Mouse (Mus musculus): ENCODE data around the gene Clrn1. TPM values are rescaled to one million over a fixed set of nuclear protein-coding genes. Genes with fewer than 3 reads are reported as not detected.

Clrn1 gene
- total and polyA plus RNA-seq, 3 experiments: not detected

DNA sequence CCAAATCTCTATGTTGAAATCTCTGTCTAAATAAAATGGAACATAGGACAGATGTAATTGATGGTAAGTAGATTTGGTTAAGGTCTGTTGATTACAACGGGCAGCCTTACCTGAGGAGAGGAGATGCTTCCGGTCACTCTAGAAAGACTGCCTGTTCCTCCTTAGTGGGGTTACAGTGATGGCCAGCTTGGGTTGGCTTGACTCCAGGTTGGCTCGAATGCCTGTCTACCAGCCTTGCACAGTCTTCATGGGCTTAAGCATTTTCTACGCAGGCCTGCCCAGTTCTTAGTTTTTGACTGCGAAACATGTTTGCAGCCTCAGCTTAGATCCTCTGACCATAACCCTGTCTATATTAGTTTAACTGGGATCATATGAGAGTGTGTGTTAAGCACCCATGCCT lies 76.5 kb downstream of the Clrn1 start:
- Histone ChIP-seq H3K9ac (ENCODE audit: insufficient read depth, low read depth) (no peak overlapping the region), H3K27me3 (replicated peaks) (no peaks in the 10 kb centered on the region), H3K4me3 (replicated peaks in 1 of 3; ENCODE audit: low read depth in 2 of 3, low read length in 2 of 3, poor library complexity in 1 of 3) (no peak overlapping the region), H3K9me3 (replicated peaks; ENCODE audit: low read length) (no peaks in the 10 kb centered on the region), H3K36me3 (replicated peaks in 1 of 2; ENCODE audit: control insufficient read depth in 1 of 2, insufficient read depth in 1 of 2, low read length in 1 of 2) (no peaks in the 10 kb centered on the region), H3K79me2 (replicated peaks; ENCODE audit: control insufficient read depth, extremely low read depth, insufficient read depth, poor library complexity, severe bottlenecking) (no peaks in the 10 kb centered on the region), H3K4me2 (ENCODE audit: insufficient read depth, low read depth, poor library complexity, severe bottlenecking) (no peak overlapping the region), H3K4me1 (ENCODE audit: control insufficient read depth in 1 of 2, insufficient read depth in 2 of 2) (no peaks in the 10 kb centered on the region), H3K27ac (ENCODE audit: insufficient read depth, low read depth) (no peak overlapping the region)
- dilution Hi-C loops (cut with MboI; ENCODE audit: extremely low pct_ligation_motif_present, extremely low pct_unique_long_range_greater_than_20kb, low sequenced_read_pairs) (no loop called here), in situ Hi-C loops (cut with MboI; ENCODE audit: low pct_ligation_motif_present, low pct_unique_long_range_greater_than_20kb, low sequenced_read_pairs) (no loop called here)
- no peak for DNase-seq (ENCODE audit: extremely low read depth)
- TF ChIP-seq PAX5 (IDR thresholded peaks at IDR 0.05; ENCODE audit: low read length) (no peak), ZMIZ1 (IDR thresholded peaks at IDR 0.05; ENCODE audit: low read depth, low read length) (no peak), POLR2A (IDR thresholded peaks at IDR 0.05; ENCODE audit: low read depth, low read length) (no peak), ELF1 (IDR thresholded peaks at IDR 0.05; ENCODE audit: low read depth, low read length) (no peak), NRF1 (IDR thresholded peaks at IDR 0.05; ENCODE audit: low read depth, low read length) (no peak), HCFC1 (IDR thresholded peaks at IDR 0.05; ENCODE audit: low read depth, low read length) (no peak), TCF12 (IDR thresholded peaks at IDR 0.05; ENCODE audit: low read depth, low read length) (no peak), EP300 (IDR thresholded peaks at IDR 0.05; ENCODE audit: low read length) (no peak), IRF4 (IDR thresholded peaks at IDR 0.05; ENCODE audit: low read depth, low read length) (no peak), USF2 (conservative IDR thresholded peaks at IDR 0.05; ENCODE audit: low read depth, low read length) (no peak), UBTF (IDR thresholded peaks at IDR 0.05; ENCODE audit: low read depth, low read length) (no peak)

DNA sequence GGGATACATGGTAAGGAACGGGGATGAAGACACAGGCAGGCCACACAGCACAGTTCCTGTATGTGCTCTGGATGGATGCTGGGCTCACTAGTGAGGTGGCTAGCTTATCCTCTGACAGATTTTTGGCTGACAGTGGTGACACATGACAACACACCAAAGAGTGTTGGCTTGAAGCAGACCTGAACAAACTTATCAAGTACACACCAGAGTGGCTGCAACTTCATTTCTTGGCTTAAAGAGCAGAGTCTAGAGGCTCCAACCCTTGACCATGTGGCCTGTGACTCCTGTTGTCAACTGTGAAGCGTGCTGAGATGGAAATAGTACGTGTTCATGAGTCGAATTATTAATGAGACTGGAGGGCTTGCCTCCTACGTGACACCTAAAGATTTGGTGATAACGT lies 80.4 kb downstream of the Clrn1 start:
- TF ChIP-seq TBP (conservative IDR thresholded peaks at IDR 0.05; ENCODE audit: low read depth, low read length) (no peak), GABPA (IDR thresholded peaks at IDR 0.05; ENCODE audit: insufficient replicate concordance, low read depth, low read length) (no peak), CHD1 (IDR thresholded peaks at IDR 0.05; ENCODE audit: low read depth, low read length) (no peak), IRF4 (IDR thresholded peaks at IDR 0.05; ENCODE audit: low read depth, low read length) (no peak), SIN3A (IDR thresholded peaks at IDR 0.05; ENCODE audit: low read length) (no peak), UBTF (IDR thresholded peaks at IDR 0.05; ENCODE audit: low read depth, low read length) (no peak), BHLHE40 (IDR thresholded peaks at IDR 0.05; ENCODE audit: low read depth, low read length) (no peak), ELF1 (IDR thresholded peaks at IDR 0.05; ENCODE audit: low read depth, low read length) (no peak), RAD21 (IDR thresholded peaks at IDR 0.05; ENCODE audit: low read depth, low read length) (no peak), JUN (IDR thresholded peaks at IDR 0.05; ENCODE audit: insufficient read depth, low read depth, low read length) (no peak), MEF2A (IDR thresholded peaks at IDR 0.05; ENCODE audit: borderline replicate concordance, low read depth, low read length) (no peak), ZC3H11A (IDR thresholded peaks at IDR 0.05; ENCODE audit: low read depth, low read length) (no peak), USF1 (IDR thresholded peaks at IDR 0.05; ENCODE audit: low read depth, low read length) (no peak), MYC (IDR thresholded peaks at IDR 0.05; ENCODE audit: low read depth, low read length) (no peak)
- H3K27ac ChIP-seq (ENCODE audit: insufficient read depth, low read depth): no peak overlapping the region
- no peaks in the 10 kb centered on the region for H3K79me2 ChIP-seq (replicated peaks; ENCODE audit: control insufficient read depth, extremely low read depth, insufficient read depth, poor library complexity, severe bottlenecking)
- H3K9ac ChIP-seq (ENCODE audit: insufficient read depth, low read depth): no peak overlapping the region
- dilution Hi-C loops (cut with MboI; ENCODE audit: extremely low pct_ligation_motif_present, extremely low pct_unique_long_range_greater_than_20kb, low sequenced_read_pairs) (no loop called here), in situ Hi-C loops (cut with MboI; ENCODE audit: low pct_ligation_motif_present, low pct_unique_long_range_greater_than_20kb, low sequenced_read_pairs) (no loop called here)
- no peaks in the 10 kb centered on the region for H3K36me3 ChIP-seq (replicated peaks in 1 of 2; ENCODE audit: control insufficient read depth in 1 of 2, insufficient read depth in 1 of 2, low read length in 1 of 2)
- no peaks in the 10 kb centered on the region for H3K9me3 ChIP-seq (replicated peaks; ENCODE audit: low read length)
- no peak overlapping the region for H3K4me3 ChIP-seq (replicated peaks in 1 of 3; ENCODE audit: low read depth in 2 of 3, low read length in 2 of 3, poor library complexity in 1 of 3)
- H3K27me3 ChIP-seq (replicated peaks): no peaks in the 10 kb centered on the region
- H3K4me1 ChIP-seq (ENCODE audit: control insufficient read depth in 1 of 2, insufficient read depth in 2 of 2): no peaks in the 10 kb centered on the region
- no peak for DNase-seq (ENCODE audit: extremely low read depth)
- no peak overlapping the region for H3K4me2 ChIP-seq (ENCODE audit: insufficient read depth, low read depth, poor library complexity, severe bottlenecking)
